Mouse (Mus musculus): Measurements from ENCODE around the gene Zdhhc16. TPM values are rescaled to one million over a fixed set of nuclear protein-coding genes. Genes with fewer than 3 reads are reported as not detected.

Zdhhc16 gene
- total RNA-seq, 1 experiment: 62.7 TPM

- in situ Hi-C loops (cut with MboI; ENCODE audit: low sequenced_read_pairs in 2 of 2, unreplicated experiment in 2 of 2): no loop called here
Measured at GRCm38 (mm10) chr19:41993484-41993883, 60.2 kb downstream of the Zdhhc16 start.

More at GRCm38 (mm10) chr19:41993484-41993883, 60.2 kb downstream of the Zdhhc16 start:
- Histone ChIP-seq H3K4me3 (ENCODE audit: insufficient read depth in 1 of 2, low read depth in 1 of 2, low read length in 2 of 2, poor library complexity in 1 of 2, severe bottlenecking in 1 of 2) (0 out of 4 replicates have a peak overlapping the region, but pooled peaks of 1 of the 2 experiments have one; percentile 10), H3K9ac (ENCODE audit: insufficient read depth, low read depth, low read length, poor library complexity, severe bottlenecking) (no peak overlapping the region), H3K36me3 (ENCODE audit: control insufficient read depth, insufficient read depth, low read length, poor library complexity, severe bottlenecking) (no peaks in the 10 kb centered on the region), H3K9me3 (ENCODE audit: control insufficient read depth, insufficient read depth, low read depth, low read length) (no peaks in the 10 kb centered on the region), H3K27ac (ENCODE audit: insufficient read depth, low read depth, low read length, poor library complexity, severe bottlenecking) (no peak overlapping the region), H3K4me1 (ENCODE audit: control insufficient read depth in 2 of 2, insufficient read depth in 2 of 2, low read length in 2 of 2, poor library complexity in 1 of 2) (peaks cover 16 to 39% of the 10 kb centered on the region in 2 experiments)
- no peak for DNase-seq (ENCODE audit: low read depth, low spot score)
- no peak for TF ChIP-seq CHD2 (IDR thresholded peaks at IDR 0.05; ENCODE audit: low read depth, low read length)
- no peak for TF ChIP-seq ZC3H11A (IDR thresholded peaks at IDR 0.05; ENCODE audit: borderline replicate concordance, low read depth, low read length)
- TF ChIP-seq MAFK (IDR thresholded peaks at IDR 0.05; ENCODE audit: insufficient read depth, low read depth, low read length): no peak
- no peak for TF ChIP-seq HCFC1 (IDR thresholded peaks at IDR 0.05; ENCODE audit: borderline replicate concordance, insufficient read depth, low read length)
- TF ChIP-seq ZNF384 (IDR thresholded peaks at IDR 0.05; ENCODE audit: low read depth, low read length): no peak

Other genes with a start within 250 kb of the Zdhhc16 start
- 1.2 and 1.4 TPM in 2 replicates for gene Slit1, start 189.8 kb upstream of the Zdhhc16 start, total RNA-seq (2012; rRNA removed)
- 31.7 and 32.5 TPM in 2 replicates for gene Arhgap19, start 131.4 kb upstream of the Zdhhc16 start, total RNA-seq (2012; rRNA removed)
- 2.5 and 3.5 TPM in 2 replicates for gene Frat1, start 103.5 kb upstream of the Zdhhc16 start, total RNA-seq (2012; rRNA removed)
- gene Frat2, start 85.3 kb upstream of the Zdhhc16 start, total RNA-seq (2012; rRNA removed): 4.5 and 7.0 TPM in 2 replicates
- gene Rrp12, start 37.3 kb upstream of the Zdhhc16 start, total RNA-seq (2012; rRNA removed): 48.6 and 55.6 TPM in 2 replicates
- 762 and 881 TPM in 2 replicates for gene Pgam1, start 21.6 kb upstream of the Zdhhc16 start, total RNA-seq (2012; rRNA removed)
- 45.2 and 48.2 TPM in 2 replicates for gene Exosc1, start 57 bp upstream of the Zdhhc16 start, total RNA-seq (2012; rRNA removed)
- gene Mms19, start 47.7 kb downstream of the Zdhhc16 start, total RNA-seq (2012; rRNA removed): 59.6 and 91.5 TPM in 2 replicates
- 14.4 and 18.2 TPM in 2 replicates for gene Ubtd1, start 48.3 kb downstream of the Zdhhc16 start, total RNA-seq (2012; rRNA removed)
- 0.45 TPM in 1 of 2 replicates, not detected in the other for gene Ankrd2, start 102.5 kb downstream of the Zdhhc16 start, total RNA-seq (2012; rRNA removed)
- gene Hoga1, start 112.1 kb downstream of the Zdhhc16 start, total RNA-seq (2012; rRNA removed): 0.89 and 1.6 TPM in 2 replicates
- 0.62 and 0.69 TPM in 2 replicates for gene 4933411K16Rik, start 118.8 kb downstream of the Zdhhc16 start, total RNA-seq (2012; rRNA removed)
- 2.9 and 3.1 TPM in 2 replicates for gene Morn4, start 152.9 kb downstream of the Zdhhc16 start, total RNA-seq (2012; rRNA removed)
- gene Pi4k2a, start 157.0 kb downstream of the Zdhhc16 start, total RNA-seq (2012; rRNA removed): 23.2 and 23.4 TPM in 2 replicates
- gene Avpi1, start 195.6 kb downstream of the Zdhhc16 start, total RNA-seq (2012; rRNA removed): 98.8 and 99.2 TPM in 2 replicates
- gene Marveld1, start 213.9 kb downstream of the Zdhhc16 start, total RNA-seq (2012; rRNA removed): 39.8 and 56.3 TPM in 2 replicates
- 45.9 and 78.1 TPM in 2 replicates for gene Zfyve27, start 230.5 kb downstream of the Zdhhc16 start, total RNA-seq (2012; rRNA removed)

All from ES-E14 (cell line).